Mouse (Mus musculus): Measurements from ENCODE around the gene Msl1.

DNA sequence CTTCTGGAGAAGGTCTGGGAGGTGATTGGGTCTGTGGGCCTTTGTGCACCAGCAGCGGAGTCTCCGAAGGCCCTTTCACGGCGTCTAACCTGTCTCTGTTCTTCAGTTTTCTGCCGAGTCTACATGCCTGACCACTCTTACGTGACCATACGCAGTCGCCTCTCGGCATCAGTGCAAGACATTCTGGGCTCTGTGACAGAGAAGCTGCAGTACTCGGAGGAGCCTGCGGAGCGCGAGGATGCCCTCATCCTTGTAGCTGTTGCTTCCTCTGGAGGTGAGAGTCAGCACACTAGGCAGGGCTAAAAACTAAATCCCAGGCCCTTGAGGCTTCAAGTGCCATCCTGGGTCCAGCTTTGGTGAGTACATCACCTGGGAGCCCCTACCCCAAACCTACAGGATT is 50.7 kb downstream of the Msl1 start:
- TF ChIP-seq CTCF (IDR thresholded peaks at IDR 0.05; ENCODE audit: low read depth) (peak; percentile 33; the same call in 1 of the 2 replicates), EP300 (optimal IDR thresholded peaks at IDR 0.05) (no peak)

Data from stomach, postnatal 0 days (tissue).